Mouse (Mus musculus) lung, adult 2 months (tissue): ENCODE measurements around the gene Ist1.

Experiments used
- CTCF ChIP-seq: fragments of 200-500 bp; IDR thresholded peaks from 2 replicates; pipeline ENCODE4 v1.5.1; 2011; ENCODE audit warnings: mild to moderate bottlenecking, low read length, control low read depth; ENCODE audit not compliant: insufficient read depth
- POLR2A ChIP-seq: fragments of 200-500 bp; IDR thresholded peaks from 2 replicates; pipeline ENCODE4 v1.6.1; 2011; ENCODE audit warnings: low read depth, mild to moderate bottlenecking, control low read depth, low read length, borderline replicate concordance; ENCODE audit errors: extremely low read depth

DNA sequence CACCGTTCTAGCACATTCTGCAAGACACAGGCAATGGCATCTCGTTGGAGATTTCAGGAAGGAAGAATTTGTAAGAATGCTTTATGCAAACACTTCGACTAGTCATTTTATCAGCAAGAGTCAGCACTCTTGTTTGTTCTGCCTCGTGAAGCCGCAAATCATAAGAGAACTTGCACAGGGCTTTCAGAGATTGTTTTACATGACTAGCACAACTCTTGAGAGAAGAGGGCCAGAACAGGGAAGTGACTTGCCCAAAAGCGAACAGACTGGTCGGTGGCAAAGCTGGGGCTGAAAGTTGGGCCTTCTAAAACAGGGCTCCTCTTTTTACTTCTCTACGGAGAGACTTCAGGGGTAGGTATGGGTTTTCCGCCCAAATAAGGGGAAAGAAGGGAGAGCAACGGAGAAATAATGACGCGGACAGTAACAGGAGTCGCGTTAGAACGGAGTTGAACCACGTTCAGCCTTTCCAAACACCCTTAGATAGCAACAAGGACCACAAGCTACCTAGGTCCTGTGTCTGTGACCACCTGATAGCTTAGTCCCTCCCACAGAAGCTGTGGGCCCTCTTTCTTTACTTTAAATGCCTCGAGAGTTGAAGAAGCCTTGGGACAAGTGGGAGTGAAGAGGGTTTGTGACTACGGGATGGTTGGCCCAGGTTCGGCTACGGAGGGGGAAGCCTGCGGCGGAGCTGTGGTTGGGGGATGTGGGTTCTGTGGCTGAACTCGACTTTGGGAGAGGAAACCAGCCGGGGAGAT, 11.7 kb upstream of the Ist1 start:
- TF ChIP-seq POLR2A (no peak), CTCF (no peak)
